Mouse (Mus musculus): ENCODE measurements around the gene Hccs. TPM values are rescaled to one million over a fixed set of nuclear protein-coding genes. Genes with fewer than 3 reads are reported as not detected.

Gene Hccs
- polyA plus RNA-seq, 2 experiments: 21.7 to 30.9 TPM

DNA sequence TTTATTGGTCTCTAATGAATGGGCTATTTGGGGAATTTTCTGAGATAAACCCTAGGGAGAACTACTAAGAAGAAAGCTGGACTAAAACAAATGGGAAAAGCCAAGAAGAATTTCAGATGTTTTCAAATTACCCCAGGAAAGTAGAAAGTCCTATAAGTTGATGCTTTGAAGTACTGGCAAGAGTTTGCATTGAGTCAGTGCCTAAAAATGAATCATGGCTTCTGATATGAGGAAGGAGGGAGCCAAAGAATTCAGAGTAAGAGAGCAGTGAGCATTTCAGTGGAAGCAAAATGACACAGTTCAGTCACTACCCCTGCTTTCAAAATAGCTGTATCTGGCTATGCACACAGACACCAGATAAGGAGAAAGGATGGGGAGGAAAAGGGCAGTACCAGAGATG lies 63.4 kb downstream of the Hccs start:
- DNase-seq (ENCODE audit: low spot score) (no peak), ATAC-seq (ENCODE audit: low FRiP score, low read depth) (no peak)
- Histone ChIP-seq H3K9ac (ENCODE audit: low read depth, low read length, severe bottlenecking) (no peak overlapping the region), H3K4me3 (replicated peaks; ENCODE audit: low read length) (no peak overlapping the region), H3K9me3 (ENCODE audit: control insufficient read depth, low read length) (no peaks in the 10 kb centered on the region), H3K4me1 (ENCODE audit: control insufficient read depth, insufficient read depth, low read length) (no peaks in the 10 kb centered on the region), H3K27ac (replicated peaks; ENCODE audit: low read depth, low read length) (no peak overlapping the region), H3K36me3 (ENCODE audit: control insufficient read depth, insufficient read depth, low read length) (no peaks in the 10 kb centered on the region), H3K4me2 (replicated peaks; ENCODE audit: low read depth, low read length, severe bottlenecking) (no peak overlapping the region), H3K27me3 (ENCODE audit: control insufficient read depth, insufficient read depth, low read length) (no peaks in the 10 kb centered on the region)
- TF ChIP-seq POLR2A (IDR thresholded peaks at IDR 0.05; ENCODE audit: borderline replicate concordance, extremely low read depth, insufficient read depth, insufficient read length): no peak

DNA sequence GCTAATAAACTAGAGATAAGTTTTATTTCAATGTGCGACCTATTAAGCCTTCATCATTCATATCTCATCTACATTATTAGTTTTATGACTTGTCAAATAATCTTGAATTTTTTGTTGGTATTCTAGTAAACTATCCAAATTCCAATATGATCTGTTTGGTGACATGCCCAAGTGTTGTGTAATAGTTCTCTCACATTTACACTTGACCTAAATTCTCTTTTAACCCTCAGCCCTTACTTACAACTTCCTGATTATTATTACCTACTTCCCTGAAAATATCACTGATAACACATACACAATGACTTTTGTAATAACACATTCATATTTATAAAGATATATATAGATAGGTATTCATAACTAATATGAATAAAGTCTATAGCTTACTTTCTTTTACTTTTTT lies 64.3 kb downstream of the Hccs start:
- TF ChIP-seq POLR2A (IDR thresholded peaks at IDR 0.05; ENCODE audit: borderline replicate concordance, extremely low read depth, insufficient read depth, insufficient read length): no peak
- Histone ChIP-seq H3K9ac (ENCODE audit: low read depth, low read length, severe bottlenecking) (no peak overlapping the region), H3K27me3 (ENCODE audit: control insufficient read depth, insufficient read depth, low read length) (no peaks in the 10 kb centered on the region), H3K9me3 (ENCODE audit: control insufficient read depth, low read length) (no peaks in the 10 kb centered on the region), H3K4me1 (ENCODE audit: control insufficient read depth, insufficient read depth, low read length) (no peaks in the 10 kb centered on the region), H3K4me2 (replicated peaks; ENCODE audit: low read depth, low read length, severe bottlenecking) (no peak overlapping the region), H3K27ac (replicated peaks; ENCODE audit: low read depth, low read length) (no peak overlapping the region), H3K36me3 (ENCODE audit: control insufficient read depth, insufficient read depth, low read length) (no peaks in the 10 kb centered on the region), H3K4me3 (replicated peaks; ENCODE audit: low read length) (no peak overlapping the region)
- 72% methylated on average over 1 of the region's 1 CpGs for WGBS
- ATAC-seq (ENCODE audit: low FRiP score, low read depth): no peak
- DNase-seq (ENCODE audit: low spot score): no peak

DNA sequence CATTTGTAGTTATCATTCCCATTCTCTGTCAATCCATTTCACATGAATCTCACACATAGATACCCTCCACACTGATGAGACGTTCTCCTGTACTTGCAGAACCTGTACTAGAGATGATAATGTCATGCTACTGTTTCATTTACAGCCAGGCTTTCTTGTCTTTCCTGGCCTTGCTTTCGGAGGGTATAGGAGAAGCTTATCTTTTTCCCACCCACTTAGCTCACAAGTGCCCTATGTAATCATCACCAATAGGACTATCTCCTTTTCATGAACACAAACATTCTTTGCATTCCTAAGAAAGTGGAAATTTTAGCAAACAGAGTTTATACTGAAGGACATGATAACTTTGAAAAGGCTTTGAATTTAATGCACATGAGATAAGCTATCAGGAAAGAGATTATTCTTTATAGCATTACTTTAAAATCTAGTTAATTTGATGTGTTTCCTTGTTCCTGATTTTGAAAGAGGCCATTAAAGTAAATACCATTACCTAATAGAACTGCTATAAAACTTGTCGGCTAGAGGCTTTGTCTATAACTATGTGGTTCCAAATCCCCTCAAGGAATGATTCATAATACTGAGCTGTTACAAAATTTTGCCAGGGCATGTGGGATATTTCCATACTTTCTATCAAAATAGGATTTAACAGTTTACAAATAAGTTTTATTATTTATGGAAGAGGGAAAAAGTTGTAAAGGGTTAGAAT lies 97.7 kb downstream of the Hccs start:
- Histone ChIP-seq H3K27me3 (ENCODE audit: control insufficient read depth, insufficient read depth, low read length) (peaks cover 3% of the 10 kb centered on the region; the same call in 1 of the 2 replicates), H3K4me2 (replicated peaks; ENCODE audit: low read depth, low read length, severe bottlenecking) (no peak overlapping the region), H3K27ac (replicated peaks; ENCODE audit: low read depth, low read length) (no peak overlapping the region), H3K36me3 (ENCODE audit: control insufficient read depth, insufficient read depth, low read length) (no peaks in the 10 kb centered on the region), H3K4me1 (ENCODE audit: control insufficient read depth, insufficient read depth, low read length) (no peaks in the 10 kb centered on the region), H3K9ac (ENCODE audit: low read depth, low read length, severe bottlenecking) (no peak overlapping the region), H3K4me3 (replicated peaks; ENCODE audit: low read length) (no peak overlapping the region), H3K9me3 (ENCODE audit: control insufficient read depth, low read length) (no peaks in the 10 kb centered on the region)
- no peak for TF ChIP-seq POLR2A (IDR thresholded peaks at IDR 0.05; ENCODE audit: borderline replicate concordance, extremely low read depth, insufficient read depth, insufficient read length)
- DNase-seq (ENCODE audit: low spot score) (no peak), ATAC-seq (ENCODE audit: low FRiP score, low read depth) (no peak)
- 61% methylated on average over 3 of the region's 3 CpGs for WGBS

DNA sequence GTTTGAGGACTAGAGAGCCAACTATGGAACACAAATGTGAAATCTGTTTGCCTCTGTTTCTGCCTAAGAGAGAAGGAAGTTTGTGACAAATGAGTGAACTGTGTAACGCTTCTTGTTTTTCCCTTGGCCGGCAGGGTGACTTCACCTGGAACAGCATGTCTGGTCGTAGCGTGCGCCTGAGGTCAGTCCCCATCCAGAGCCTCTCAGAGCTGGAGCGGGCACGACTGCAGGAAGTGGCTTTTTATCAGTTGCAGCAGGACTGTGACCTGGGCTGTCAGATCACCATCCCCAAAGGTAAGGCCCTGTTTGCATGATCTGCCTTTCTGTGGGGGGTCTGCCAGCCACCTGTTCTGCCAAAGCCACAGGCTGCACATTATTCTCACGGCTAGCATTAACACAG lies 100.1 kb downstream of the Hccs start:
- TF ChIP-seq POLR2A (IDR thresholded peaks at IDR 0.05; ENCODE audit: borderline replicate concordance, extremely low read depth, insufficient read depth, insufficient read length): no peak
- peaks cover 3% of the 10 kb centered on the region; the same call in 1 of the 2 replicates for H3K27me3 ChIP-seq (ENCODE audit: control insufficient read depth, insufficient read depth, low read length)
- no peaks in the 10 kb centered on the region for H3K9me3 ChIP-seq (ENCODE audit: control insufficient read depth, low read length)
- no peak overlapping the region for H3K4me3 ChIP-seq (replicated peaks; ENCODE audit: low read length)
- no peaks in the 10 kb centered on the region for H3K36me3 ChIP-seq (ENCODE audit: control insufficient read depth, insufficient read depth, low read length)
- DNase-seq (ENCODE audit: low spot score): no peak
- WGBS: 48% methylated on average over 8 of the region's 8 CpGs
- no peak overlapping the region for H3K4me2 ChIP-seq (replicated peaks; ENCODE audit: low read depth, low read length, severe bottlenecking)
- H3K9ac ChIP-seq (ENCODE audit: low read depth, low read length, severe bottlenecking): no peak overlapping the region
- H3K27ac ChIP-seq (replicated peaks; ENCODE audit: low read depth, low read length): no peak overlapping the region
- no peak for ATAC-seq (ENCODE audit: low FRiP score, low read depth)
- H3K4me1 ChIP-seq (ENCODE audit: control insufficient read depth, insufficient read depth, low read length): no peaks in the 10 kb centered on the region

DNA sequence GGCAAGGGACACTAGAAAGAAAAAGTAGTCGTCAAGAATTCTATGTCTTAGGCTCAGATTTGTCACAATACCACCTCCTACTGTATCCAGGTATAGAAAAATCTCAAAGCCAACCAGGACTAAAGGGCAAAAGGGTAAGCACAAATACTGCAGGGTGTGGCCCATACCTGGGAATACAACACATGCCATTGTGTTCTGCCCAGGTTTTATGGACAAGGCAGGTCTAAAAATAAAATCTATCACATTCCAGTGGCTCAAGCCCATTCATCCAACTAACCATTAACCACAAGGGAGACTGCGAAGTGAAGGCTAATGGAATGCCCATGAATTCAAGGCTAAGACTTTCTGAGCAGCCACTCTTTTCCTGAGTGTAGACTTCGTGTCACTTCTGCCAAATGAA lies 110.2 kb downstream of the Hccs start:
- Histone ChIP-seq H3K27me3 (ENCODE audit: control insufficient read depth, insufficient read depth, low read length) (no peaks in the 10 kb centered on the region), H3K4me3 (replicated peaks; ENCODE audit: low read length) (no peak overlapping the region), H3K27ac (replicated peaks; ENCODE audit: low read depth, low read length) (no peak overlapping the region), H3K4me2 (replicated peaks; ENCODE audit: low read depth, low read length, severe bottlenecking) (no peak overlapping the region), H3K4me1 (ENCODE audit: control insufficient read depth, insufficient read depth, low read length) (no peaks in the 10 kb centered on the region), H3K9me3 (ENCODE audit: control insufficient read depth, low read length) (no peaks in the 10 kb centered on the region), H3K36me3 (ENCODE audit: control insufficient read depth, insufficient read depth, low read length) (no peaks in the 10 kb centered on the region), H3K9ac (ENCODE audit: low read depth, low read length, severe bottlenecking) (no peak overlapping the region)
- 70% methylated on average over 3 of the region's 3 CpGs for WGBS
- ATAC-seq (ENCODE audit: low FRiP score, low read depth) (no peak), DNase-seq (ENCODE audit: low spot score) (no peak)
- TF ChIP-seq POLR2A (IDR thresholded peaks at IDR 0.05; ENCODE audit: borderline replicate concordance, extremely low read depth, insufficient read depth, insufficient read length): no peak

Other genes with a start within 250 kb of the Hccs start
- not detected in 2 replicates for gene Amelx, start 133.2 kb downstream of the Hccs start, polyA plus RNA-seq (2012; rRNA removed)
- not detected in 2 replicates for gene Amelx, start 133.2 kb downstream of the Hccs start, polyA plus RNA-seq (2014; fragmentation: Nextera tagmentation; extraction: Ambion mirVana)

Measured in limb, embryonic 14.5 days (tissue).